Mouse (Mus musculus) mouse embryonic stem cell (cell line): ENCODE data around the gene 1700013H16Rik.
"Not testable (repeated sequence)": the region's sequence is repeated elsewhere in the genome, so short reads cannot be mapped to it uniquely, and the experiment has no call there.

Experiments
- in situ Hi-C, 2 experiments: fragments of 300-500 bp; cut with MboI; formaldehyde crosslinking; loops; 1 replicate in 1 of 2; 3 replicates in 1 of 2; pipeline ENCODE4 v1.14.3; 2019 to 2020; ENCODE audit warnings: low sequenced_read_pairs in 2 of 2, low pct_unique_long_range_greater_than_20kb in 1 of 2, mixed read lengths in 1 of 2; ENCODE audit not compliant: unreplicated experiment in 1 of 2

The 1700013H16Rik gene

GRCm38 (mm10) chrX:53757736-53758135, at the start of gene 1700013H16Rik:
TSS of gene 1700013H16Rik (minus strand) at chrX:53757831.
- in situ Hi-C loops: no loop called here

GRCm38 (mm10) chrX:53799074-53799473, 41.4 kb upstream of the 1700013H16Rik start:
- in situ Hi-C loops: no loop called here

GRCm38 (mm10) chrX:53797519-53797918, 39.9 kb upstream of the 1700013H16Rik start, which contains the start of gene Xlr:
TSS of gene Xlr (minus strand) at chrX:53797706.
- in situ Hi-C loops: not testable (repeated sequence)

- in situ Hi-C loops: no loop called here
These were observed 18.6 kb upstream of the 1700013H16Rik start, which contains the start of gene Zfp36l3 for GRCm38 (mm10) chrX:53776276-53776675. TSS of gene Zfp36l3 (minus strand) at chrX:53776394.

GRCm38 (mm10) chrX:53752851-53753250, 4.8 kb downstream of the 1700013H16Rik start:
- in situ Hi-C loops: no loop called here

GRCm38 (mm10) chrX:53728967-53729366, 28.7 kb downstream of the 1700013H16Rik start:
- in situ Hi-C loops: no loop called here

- in situ Hi-C loops: no loop called here
These were observed 33.0 kb downstream of the 1700013H16Rik start, which contains the start of gene 4930502E18Rik for GRCm38 (mm10) chrX:53724596-53724995. TSS of gene 4930502E18Rik (plus strand) at chrX:53724826.

GRCm38 (mm10) chrX:53716323-53717182, 41.1 kb downstream of the 1700013H16Rik start:
- in situ Hi-C loops: no loop called here

GRCm38 (mm10) chrX:53715942-53716322, 41.7 kb downstream of the 1700013H16Rik start:
- in situ Hi-C loops: no loop called here

- in situ Hi-C loops: no loop called here
These were observed 55.0 kb downstream of the 1700013H16Rik start for GRCm38 (mm10) chrX:53702673-53703072.

GRCm38 (mm10) chrX:53699225-53699624, 58.4 kb downstream of the 1700013H16Rik start:
- in situ Hi-C loops: no loop called here

- in situ Hi-C loops: no loop called here
These were observed 63.4 kb downstream of the 1700013H16Rik start for GRCm38 (mm10) chrX:53694008-53694777.

- in situ Hi-C loops: no loop called here
These were observed 64.5 kb downstream of the 1700013H16Rik start for GRCm38 (mm10) chrX:53693141-53693540.
